Mouse (Mus musculus) forebrain, embryonic 13.5 days (tissue): ENCODE measurements at regions not wholly inside any gene's neighbourhood (a gene's known extent, or its start where the extent isn't known, plus 50 kb on each side); places are given as distances from the start of the nearest gene placed in this dataset.
"Not testable (repeated sequence)": the region's sequence is repeated elsewhere in the genome, so short reads cannot be mapped to it uniquely, and the experiment has no call there.

Source experiments
- ATAC-seq: fragments of 200-750 bp; cut with Nextera tagmentation; 2 replicates; pipeline ENCODE4 v1.8.0; 2017
- H3K27ac ChIP-seq: fragments of 300-500 bp; sonication (generic); 2 replicates; pipeline ENCODE4 v1.5.1; 2015; ENCODE audit warnings: inconsistent platforms, mild to moderate bottlenecking, moderate library complexity
- H3K27me3 ChIP-seq: fragments of 300-500 bp; sonication (generic); 2 replicates; pipeline ENCODE4 v1.6.1; 2015; ENCODE audit warnings: mild to moderate bottlenecking, inconsistent platforms
- H3K36me3 ChIP-seq: fragments of 300-500 bp; sonication (generic); 2 replicates; pipeline ENCODE4 v1.6.1; 2015; ENCODE audit warnings: mild to moderate bottlenecking, inconsistent platforms; ENCODE audit not compliant: poor library complexity, severe bottlenecking
- H3K4me1 ChIP-seq: fragments of 300-500 bp; sonication (generic); 2 replicates; pipeline ENCODE4 v1.6.1; 2015; ENCODE audit warnings: inconsistent platforms
- H3K4me2 ChIP-seq: fragments of 300-500 bp; sonication (generic); 2 replicates; pipeline ENCODE4 v1.6.1; 2015; ENCODE audit warnings: inconsistent platforms, mild to moderate bottlenecking, moderate library complexity
- H3K4me3 ChIP-seq: fragments of 300-500 bp; sonication (generic); 2 replicates; pipeline ENCODE4 v1.5.1; 2015; ENCODE audit warnings: mild to moderate bottlenecking, inconsistent platforms
- H3K9ac ChIP-seq: fragments of 300-500 bp; sonication (generic); 2 replicates; pipeline ENCODE4 v1.6.1; 2015; ENCODE audit warnings: mild to moderate bottlenecking, inconsistent platforms
- H3K9me3 ChIP-seq: fragments of 300-500 bp; sonication (generic); replicated peaks from 2 replicates; pipeline ENCODE4 v1.6.1; 2016; ENCODE audit warnings: inconsistent platforms
- WGBS: fragments of 180-500 bp; shearing (Covaris S2); methylation state at CpG from one replicate; pipeline ENCODE4 v1.1.7; 2015; 5-methylcytosine and 5-hydroxymethylcytosine counted together

DNA sequence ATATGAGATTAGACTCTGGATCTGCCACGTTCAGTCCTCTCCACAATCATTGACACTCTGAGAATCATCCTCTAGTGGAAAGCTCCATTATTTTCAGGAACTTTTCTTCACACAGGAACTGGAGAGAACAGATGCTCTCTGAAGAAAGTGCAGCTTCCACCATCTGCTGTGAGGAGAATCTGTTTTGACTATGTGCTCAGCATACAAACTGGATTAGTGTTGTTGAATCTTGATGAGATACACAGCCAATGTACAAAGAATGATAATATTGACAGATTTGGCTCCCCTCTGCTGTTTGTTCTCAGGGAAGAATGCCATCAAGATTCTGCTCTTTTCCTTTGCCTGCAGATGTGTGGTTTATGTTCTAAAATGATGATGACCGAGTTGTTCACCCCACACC is 172.3 kb upstream of the Ghr start:
- ATAC-seq, result peak; percentile 66; the same call in 1 of the 2 replicates
- H3K9me3 ChIP-seq, result no peaks in the 10 kb centered on the region
- H3K4me2 ChIP-seq, result no peak overlapping the region
- no peak overlapping the region for H3K4me3 ChIP-seq
- H3K4me1 ChIP-seq, result no peaks in the 10 kb centered on the region
- no peaks in the 10 kb centered on the region for H3K27me3 ChIP-seq
- no peak overlapping the region for H3K27ac ChIP-seq
- WGBS, result 78% methylated on average over 2 of the region's 2 CpGs
- H3K36me3 ChIP-seq, result no peaks in the 10 kb centered on the region
- no peak overlapping the region for H3K9ac ChIP-seq

GRCm38 (mm10) chr15:3748072-3748471 is 164.8 kb upstream of the Ghr start:
- not testable (repeated sequence) for H3K27me3 ChIP-seq, H3K4me3 ChIP-seq, H3K27ac ChIP-seq, H3K4me2 ChIP-seq, H3K9me3 ChIP-seq, ATAC-seq, H3K36me3 ChIP-seq, H3K4me1 ChIP-seq, H3K9ac ChIP-seq
- WGBS, result 76% methylated on average over 9 of the region's 9 CpGs

DNA sequence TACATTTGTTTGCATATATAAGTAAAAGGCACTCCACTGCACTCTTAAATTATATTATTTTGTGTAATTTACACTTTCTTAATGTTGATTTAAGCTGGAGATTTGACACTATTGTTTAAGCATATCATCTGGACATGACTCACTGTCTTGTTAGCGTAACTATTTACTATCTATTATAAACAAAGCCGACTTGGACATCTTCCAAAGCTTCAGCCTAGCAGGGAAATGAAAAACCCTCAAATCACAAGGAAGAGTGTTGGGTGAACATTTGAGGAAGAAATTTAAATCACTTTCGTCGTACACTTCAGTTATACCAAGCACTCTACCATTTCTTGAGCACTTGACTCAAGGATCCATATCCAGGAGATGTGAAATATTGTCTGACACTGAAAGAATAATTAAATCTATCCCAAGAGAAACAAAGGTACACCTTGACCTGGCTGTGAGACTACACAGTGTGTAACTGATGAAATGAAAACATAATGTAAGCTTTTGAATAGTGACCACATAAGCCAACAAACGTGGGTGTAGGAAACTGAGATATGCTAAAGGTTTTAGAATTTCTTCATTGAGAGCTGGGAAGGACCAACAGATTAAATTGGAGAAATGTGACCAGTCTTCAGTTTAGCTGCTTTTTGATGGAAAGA is 160.0 kb upstream of the Ghr start:
- Histone ChIP-seq H3K4me1 (no peaks in the 10 kb centered on the region), H3K4me2 (no peak overlapping the region), H3K9ac (no peak overlapping the region), H3K27me3 (no peaks in the 10 kb centered on the region), H3K27ac (no peak overlapping the region), H3K9me3 (no peaks in the 10 kb centered on the region), H3K4me3 (no peak overlapping the region), H3K36me3 (no peaks in the 10 kb centered on the region)
- 90% methylated on average over 5 of the region's 5 CpGs for WGBS
- no peak for ATAC-seq

DNA sequence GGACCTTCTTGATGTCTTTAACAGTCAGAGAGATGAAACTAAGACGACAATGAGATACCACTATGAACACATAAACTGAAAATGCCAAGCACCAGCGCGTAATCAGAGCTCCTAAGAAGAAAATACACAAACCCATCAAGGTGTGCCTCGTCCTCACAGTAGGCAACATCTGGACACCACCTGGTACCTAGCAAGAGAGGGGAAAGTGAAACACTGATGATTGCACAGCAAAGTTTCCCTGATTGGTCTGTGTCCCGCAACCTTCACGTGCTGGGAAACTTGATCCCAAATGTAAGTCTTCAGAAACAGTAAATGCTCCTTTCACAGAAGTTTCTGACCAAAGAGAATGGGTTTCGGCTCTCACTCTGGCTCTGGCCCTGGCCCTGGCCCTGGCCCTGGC is 158.9 kb upstream of the Ghr start:
- H3K27ac ChIP-seq, result no peak overlapping the region
- H3K36me3 ChIP-seq, result no peaks in the 10 kb centered on the region
- WGBS, result 87% methylated on average over 7 of the region's 7 CpGs
- no peaks in the 10 kb centered on the region for H3K9me3 ChIP-seq
- H3K27me3 ChIP-seq, result no peaks in the 10 kb centered on the region
- H3K4me1 ChIP-seq, result no peaks in the 10 kb centered on the region
- no peak overlapping the region for H3K4me3 ChIP-seq
- no peak for ATAC-seq
- H3K9ac ChIP-seq, result no peak overlapping the region
- no peak overlapping the region for H3K4me2 ChIP-seq

GRCm38 (mm10) chr15:3725214-3725613 is 141.9 kb upstream of the Ghr start:
- no peak overlapping the region for H3K27ac ChIP-seq

GRCm38 (mm10) chr15:3720668-3721340 is 137.5 kb upstream of the Ghr start:
- Histone ChIP-seq H3K9me3 (no peaks in the 10 kb centered on the region), H3K4me2 (no peak overlapping the region)
- WGBS, result 77% methylated on average over 6 of the region's 6 CpGs

More at GRCm38 (mm10) chr15:3725214-3725613, 141.9 kb upstream of the Ghr start:
- Histone ChIP-seq H3K4me1 (no peaks in the 10 kb centered on the region), H3K9ac (no peak overlapping the region), H3K36me3 (no peaks in the 10 kb centered on the region), H3K4me2 (no peak overlapping the region), H3K9me3 (no peaks in the 10 kb centered on the region), H3K27me3 (no peaks in the 10 kb centered on the region), H3K4me3 (no peak overlapping the region)
- WGBS, result 90% methylated on average over 3 of the region's 3 CpGs
- no peak for ATAC-seq

GRCm38 (mm10) chr15:3711764-3712163 is 128.5 kb upstream of the Ghr start:
- H3K4me2 ChIP-seq, result no peak overlapping the region
- H3K27ac ChIP-seq, result no peak overlapping the region
- no peak for ATAC-seq
- H3K4me3 ChIP-seq, result no peak overlapping the region
- H3K27me3 ChIP-seq, result no peaks in the 10 kb centered on the region
- H3K36me3 ChIP-seq, result no peaks in the 10 kb centered on the region
- H3K9me3 ChIP-seq, result no peaks in the 10 kb centered on the region
- H3K4me1 ChIP-seq, result no peaks in the 10 kb centered on the region
- no peak overlapping the region for H3K9ac ChIP-seq
- 84% methylated on average over 1 of the region's 1 CpGs for WGBS

More at GRCm38 (mm10) chr15:3720668-3721340, 137.5 kb upstream of the Ghr start:
- no peak overlapping the region for H3K9ac ChIP-seq
- ATAC-seq, result no peak
- H3K27ac ChIP-seq, result no peak overlapping the region
- H3K4me1 ChIP-seq, result no peaks in the 10 kb centered on the region
- no peaks in the 10 kb centered on the region for H3K27me3 ChIP-seq
- no peak overlapping the region for H3K4me3 ChIP-seq
- no peaks in the 10 kb centered on the region for H3K36me3 ChIP-seq

- no peaks in the 10 kb centered on the region for H3K36me3 ChIP-seq
- no peaks in the 10 kb centered on the region for H3K27me3 ChIP-seq
- no peak overlapping the region for H3K4me2 ChIP-seq
- ATAC-seq, result no peak
- 80% methylated on average over 11 of the region's 11 CpGs for WGBS
- no peak overlapping the region for H3K9ac ChIP-seq
- H3K27ac ChIP-seq, result no peak overlapping the region
- no peak overlapping the region for H3K4me3 ChIP-seq
- no peaks in the 10 kb centered on the region for H3K9me3 ChIP-seq
- no peaks in the 10 kb centered on the region for H3K4me1 ChIP-seq
Measured at GRCm38 (mm10) chr15:3707089-3708078, 124.1 kb upstream of the Ghr start.

- no peaks in the 10 kb centered on the region for H3K27me3 ChIP-seq
- H3K4me3 ChIP-seq, result no peak overlapping the region
- H3K4me2 ChIP-seq, result no peak overlapping the region
- ATAC-seq, result no peak
- H3K4me1 ChIP-seq, result no peaks in the 10 kb centered on the region
- H3K27ac ChIP-seq, result no peak overlapping the region
- H3K36me3 ChIP-seq, result no peaks in the 10 kb centered on the region
- 86% methylated on average over 4 of the region's 4 CpGs for WGBS
- no peaks in the 10 kb centered on the region for H3K9me3 ChIP-seq
- H3K9ac ChIP-seq, result no peak overlapping the region
Measured at GRCm38 (mm10) chr15:3699234-3699814, 116.0 kb upstream of the Ghr start.

- H3K4me1 ChIP-seq, result no peaks in the 10 kb centered on the region
- H3K4me2 ChIP-seq, result no peak overlapping the region
- no peak overlapping the region for H3K27ac ChIP-seq
- no peaks in the 10 kb centered on the region for H3K9me3 ChIP-seq
- H3K36me3 ChIP-seq, result no peaks in the 10 kb centered on the region
- H3K4me3 ChIP-seq, result no peak overlapping the region
- 66% methylated on average over 1 of the region's 1 CpGs for WGBS
- no peaks in the 10 kb centered on the region for H3K27me3 ChIP-seq
- H3K9ac ChIP-seq, result no peak overlapping the region
- ATAC-seq, result no peak
Measured at GRCm38 (mm10) chr15:3685254-3685653, 102.0 kb upstream of the Ghr start.

- not testable (repeated sequence) for H3K36me3 ChIP-seq, ATAC-seq
- WGBS, result 12% methylated on average over 4 of the region's 4 CpGs
Measured at GRCm38 (mm10) chr15:3677026-3677425, 93.7 kb upstream of the Ghr start.

GRCm38 (mm10) chr15:3672586-3672985 is 89.3 kb upstream of the Ghr start:
- Histone ChIP-seq H3K9ac (no peak overlapping the region), H3K4me3 (no peak overlapping the region), H3K4me1 (no peaks in the 10 kb centered on the region), H3K9me3 (no peaks in the 10 kb centered on the region), H3K27ac (no peak overlapping the region), H3K4me2 (no peak overlapping the region), H3K27me3 (no peaks in the 10 kb centered on the region), H3K36me3 (no peaks in the 10 kb centered on the region)
- WGBS, result 83% methylated on average over 2 of the region's 2 CpGs
- no peak for ATAC-seq

More at GRCm38 (mm10) chr15:3677026-3677425, 93.7 kb upstream of the Ghr start:
- not testable (repeated sequence) for H3K4me2 ChIP-seq, H3K4me3 ChIP-seq, H3K9ac ChIP-seq, H3K4me1 ChIP-seq, H3K27me3 ChIP-seq, H3K9me3 ChIP-seq, H3K27ac ChIP-seq
